Mouse (Mus musculus) megakaryocyte-erythroid progenitor cell, adult 5 weeks (primary cell): ENCODE data around the gene Rpl23a. TPM values are rescaled to one million over a fixed set of nuclear protein-coding genes. Genes with fewer than 3 reads are reported as not detected.

Experiments used
- polyA plus RNA-seq: library from polyadenylated mRNA; stranded (reverse); fragments of >175 nt; gene quantifications from 2 replicates; pipeline ENCODE4 v1.2.3, GENCODE M21; 2012

The Rpl23a gene
- 1,982 and 2,223 TPM in 2 replicates for polyA plus RNA-seq

DNA sequence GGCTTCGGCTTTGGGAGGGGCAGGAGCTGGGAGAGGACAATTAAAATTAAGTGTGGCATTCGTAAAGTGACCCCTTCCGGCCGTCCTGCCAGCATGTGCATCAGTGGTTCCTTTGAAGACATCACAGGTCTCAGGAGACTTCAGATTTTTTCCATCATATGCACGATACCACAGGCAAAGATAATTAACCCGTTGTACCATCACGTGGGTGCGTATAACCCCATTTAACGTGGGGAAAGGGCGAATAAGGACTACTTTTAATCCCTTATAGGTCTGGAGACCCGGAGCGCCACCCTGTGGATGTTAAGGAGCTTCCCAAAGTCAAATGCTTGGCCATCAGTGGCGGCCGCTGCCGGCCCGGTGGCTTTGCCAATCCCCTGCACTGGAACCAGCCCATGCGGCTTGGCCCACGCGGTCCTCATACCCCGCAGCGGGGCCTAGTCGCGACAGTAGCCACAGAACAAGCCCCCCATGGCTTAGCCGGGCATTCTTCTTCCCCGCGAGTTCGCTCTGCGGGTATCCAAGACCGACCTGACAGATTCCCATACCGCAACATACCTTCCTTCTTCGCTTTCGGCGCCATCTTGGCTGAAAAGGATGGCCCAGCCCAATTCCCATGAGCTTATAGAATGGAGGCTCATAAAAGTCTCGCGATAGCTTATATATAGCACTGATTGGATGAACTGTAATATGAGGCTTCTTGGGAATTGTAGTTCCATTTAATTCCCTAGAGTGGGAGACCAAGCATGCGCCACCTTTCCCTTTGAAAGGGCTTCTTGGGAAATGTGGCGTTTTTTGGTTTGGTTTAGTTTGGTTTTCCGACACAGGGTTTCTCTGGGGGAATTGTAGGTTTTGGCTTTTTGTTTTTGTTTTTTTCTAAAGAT, at the start of gene Rpl23a:
Gene Rpl23a, minus strand, starts transcription at position 624 of the 884 bp plus-strand sequence.

GRCm38 (mm10) chr11:78193113-78193512, 9.7 kb upstream of the Rpl23a start, which contains the start of gene Proca1:
Proca1 (plus strand) TSS chr11:78193392.

DNA sequence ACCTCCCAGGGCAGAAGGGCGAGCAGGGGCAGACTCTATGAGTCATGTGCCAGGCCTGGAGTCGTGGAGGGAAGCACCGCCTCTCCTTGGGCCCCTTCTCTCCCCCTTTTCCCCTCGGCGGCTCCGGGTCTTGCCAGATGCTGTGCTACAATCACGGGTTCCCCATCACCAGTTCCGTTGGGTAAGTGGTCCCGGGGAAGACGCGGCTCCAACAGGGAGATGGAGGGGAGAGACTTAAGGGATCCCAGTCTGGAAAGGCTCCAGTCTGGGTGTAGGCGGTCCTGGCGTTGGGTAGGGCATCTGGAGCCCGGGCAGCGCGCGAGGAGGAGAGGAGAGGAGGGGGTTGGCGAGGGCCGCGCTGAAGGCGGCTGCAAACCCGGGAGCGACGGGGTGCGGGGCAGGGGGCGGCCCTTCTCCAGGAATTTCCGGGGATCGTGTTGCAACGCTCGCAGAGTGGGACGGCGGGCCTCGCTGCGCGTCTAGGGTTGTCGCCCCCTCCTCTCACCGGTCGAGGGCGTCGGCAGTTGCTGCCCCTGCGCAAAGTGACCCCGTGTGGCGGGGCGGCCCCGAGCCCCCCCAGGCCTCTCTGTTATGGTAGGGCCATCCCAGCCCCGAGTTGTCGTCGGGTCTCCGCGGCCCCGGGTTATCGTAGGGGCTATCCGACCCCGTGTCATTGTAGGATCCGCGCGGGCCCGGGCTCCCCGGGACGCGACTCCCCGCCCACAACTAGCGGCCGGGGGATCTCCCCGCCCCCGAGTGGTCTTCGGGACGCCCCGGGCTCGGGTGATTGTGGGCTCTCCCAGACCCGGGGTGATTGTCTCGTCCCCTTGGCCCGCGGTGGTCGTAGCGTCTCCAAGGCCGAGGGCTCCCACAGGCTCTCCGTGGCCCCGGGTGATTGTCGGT, 5.2 kb upstream of the Rpl23a start, which contains the start of gene Rab34:
Gene Rab34, plus strand, starts transcription at position 100 of the 903 bp plus-strand sequence.

DNA sequence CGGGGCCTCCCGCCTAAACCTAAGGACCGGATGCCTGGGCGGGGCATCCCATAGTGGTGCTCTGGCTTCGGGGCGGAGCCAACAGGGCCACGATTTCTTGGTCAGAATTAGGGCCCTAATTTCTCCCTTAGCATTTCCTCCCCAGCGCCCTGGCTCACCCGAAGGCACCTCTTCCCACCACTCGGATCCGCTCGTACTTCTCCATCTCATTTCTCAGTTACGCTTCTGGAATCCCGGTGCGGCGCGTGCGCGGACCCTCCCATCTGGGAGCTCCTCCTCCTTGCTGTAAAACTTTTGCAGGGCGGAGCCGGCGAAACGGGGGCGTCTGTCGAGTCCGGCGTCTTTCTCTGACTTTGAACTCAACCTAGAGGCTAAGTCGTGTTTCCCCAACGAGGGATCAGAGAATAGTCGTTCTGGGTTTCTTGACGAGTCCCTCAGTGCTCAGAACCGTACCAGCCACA, 7.0 kb downstream of the Rpl23a start, which contains the start of the genes Nek8 and Tlcd1:
Gene Nek8, minus strand, starts transcription at position 274 of the 461 bp plus-strand sequence.
Gene Tlcd1, plus strand, starts transcription at position 310 of the 461 bp plus-strand sequence.

GRCm38 (mm10) chr11:78164924-78165760, 18.2 kb downstream of the Rpl23a start, which contains the start of gene Traf4:
Traf4 (minus strand) TSS chr11:78165589.

Other genes starting within 250 kb of the Rpl23a start
- gene Phf12, start 200.8 kb downstream of the Rpl23a start, polyA plus RNA-seq: 194 and 232 TPM in 2 replicates
- 7.4 and 8.4 TPM in 2 replicates for gene Dhrs13, start 151.3 kb downstream of the Rpl23a start, polyA plus RNA-seq
- gene Flot2, start 145.7 kb downstream of the Rpl23a start, polyA plus RNA-seq: 55.6 and 72.3 TPM in 2 replicates
- 3.4 TPM in 2 replicates for gene Eral1, start 103.2 kb downstream of the Rpl23a start, polyA plus RNA-seq
- 24.6 and 33.3 TPM in 2 replicates for gene Fam222b, start 88.9 kb downstream of the Rpl23a start, polyA plus RNA-seq
- gene Traf4, start 18.0 kb downstream of the Rpl23a start, polyA plus RNA-seq: 29.8 and 41.4 TPM in 2 replicates
- 3.1 and 4.3 TPM in 2 replicates for gene Nek8, start 6.9 kb downstream of the Rpl23a start, polyA plus RNA-seq
- gene Tlcd1, start 6.9 kb downstream of the Rpl23a start, polyA plus RNA-seq: 34.7 and 38.4 TPM in 2 replicates
- 3.0 and 4.5 TPM in 2 replicates for gene Rab34, start 4.8 kb upstream of the Rpl23a start, polyA plus RNA-seq
- 0.18 and 0.67 TPM in 2 replicates for gene Proca1, start 9.8 kb upstream of the Rpl23a start, polyA plus RNA-seq
- 9.6 and 11.2 TPM in 2 replicates for gene Sdf2, start 62.2 kb upstream of the Rpl23a start, polyA plus RNA-seq
- 82.2 and 96.4 TPM in 2 replicates for gene Supt6, start 62.4 kb upstream of the Rpl23a start, polyA plus RNA-seq
- 88.7 and 97.6 TPM in 2 replicates for gene 2610507B11Rik, start 78.2 kb upstream of the Rpl23a start, polyA plus RNA-seq
- not detected in 2 replicates for gene BC030499, start 107.3 kb upstream of the Rpl23a start, polyA plus RNA-seq
- 66.8 and 68.5 TPM in 2 replicates for gene Spag5, start 117.9 kb upstream of the Rpl23a start, polyA plus RNA-seq
- 0.44 and 1.4 TPM in 2 replicates for gene Aldoc, start 139.4 kb upstream of the Rpl23a start, polyA plus RNA-seq
- 84.7 and 91.0 TPM in 2 replicates for gene Pigs, start 144.8 kb upstream of the Rpl23a start, polyA plus RNA-seq
- 74.0 and 91.3 TPM in 2 replicates for gene Unc119, start 159.9 kb upstream of the Rpl23a start, polyA plus RNA-seq
- gene Foxn1, start 203.0 kb upstream of the Rpl23a start, polyA plus RNA-seq: not detected in 2 replicates
- 0.05 and 0.10 TPM in 2 replicates for gene Slc13a2, start 238.6 kb upstream of the Rpl23a start, polyA plus RNA-seq